Comparison of ENCODE assay signal across 11 mouse cellular contexts in genomic region chr8:79712676-79713075, GRCm38 (mm10). TPM values are rescaled to one million over a fixed set of nuclear protein-coding genes. Genes with fewer than 3 reads are reported as not detected.
DNase-seq lines count a peak whose midpoint lies in the region; ATAC-seq lines count a peak whose summit lies in the region.
"Had no signal": no experiment of that assay in that cellular context is flagged by ENCODE, and none has a peak within 500 bp of the region (broad histone marks: within the 10 kb centered on the region; RNA-seq: fewer than 3 reads in every experiment).

No protein-coding gene starts in this region.

- H3K9me3 ChIP-seq in liver, embryonic 11.5 days (ENCODE audit: control insufficient read depth, low read length): no peaks in the 10 kb centered on the region
- H3K9me3 ChIP-seq in embryonic facial prominence, embryonic 13.5 days: no peaks in the 10 kb centered on the region
- no peaks in the 10 kb centered on the region for H3K9me3 ChIP-seq in intestine, embryonic 15.5 days
- no peaks in the 10 kb centered on the region for H3K9me3 ChIP-seq in midbrain, embryonic 16.5 days (replicated peaks; ENCODE audit: control insufficient read depth, low read length, poor library complexity, severe bottlenecking)

- DNase-seq in liver, embryonic 11.5 days (ENCODE audit: low spot score): no peak
- DNase-seq in liver: no peak
- DNase-seq in spleen, postnatal 4 days (ENCODE audit: low spot score in 2 of 2): no peak
- no peak for DNase-seq in left cerebral cortex, postnatal 25 days (ENCODE audit: low spot score in 2 of 2)
- DNase-seq: cerebellum, adult 11-12 months; gastrocnemius, postnatal 10 days; right cerebral cortex, adult 18-20 months had no signal

- H3K9ac ChIP-seq in liver, embryonic 11.5 days (ENCODE audit: low read depth, low read length): no peak overlapping the region
- H3K9ac ChIP-seq in embryonic facial prominence, embryonic 13.5 days: no peak overlapping the region
- H3K9ac ChIP-seq in intestine, embryonic 15.5 days: no peak overlapping the region
- H3K9ac ChIP-seq in midbrain, embryonic 16.5 days (ENCODE audit: low read depth, low read length): no peak overlapping the region

- peak overlapping the region; percentile 31 for H3K4me3 ChIP-seq in liver, embryonic 11.5 days (ENCODE audit: low read depth, low read length)
- peak overlapping the region; percentile 92; the same call in 1 of the 2 replicates for H3K4me3 ChIP-seq in embryonic facial prominence, embryonic 13.5 days
- H3K4me3 ChIP-seq in intestine, embryonic 15.5 days (replicated peaks): no peak overlapping the region
- H3K4me3 ChIP-seq in midbrain, embryonic 16.5 days (ENCODE audit: low read depth, low read length): no peak overlapping the region

- H3K27ac ChIP-seq in liver, embryonic 11.5 days (ENCODE audit: low read depth, low read length): no peak overlapping the region
- no peak overlapping the region for H3K27ac ChIP-seq in embryonic facial prominence, embryonic 13.5 days
- no peak overlapping the region for H3K27ac ChIP-seq in intestine, embryonic 15.5 days
- no peak overlapping the region for H3K27ac ChIP-seq in midbrain, embryonic 16.5 days (ENCODE audit: low read length)

- WGBS in liver, embryonic 11.5 days: 55% methylated on average over 5 of the region's 6 CpGs
- WGBS in embryonic facial prominence, embryonic 13.5 days: 46% methylated on average over 6 of the region's 6 CpGs
- WGBS in intestine, embryonic 15.5 days: 37% methylated on average over 6 of the region's 6 CpGs
- WGBS in midbrain, embryonic 16.5 days: 64% methylated on average over 5 of the region's 6 CpGs

- peaks cover 3% of the 10 kb centered on the region; the same call in 1 of the 2 replicates for H3K36me3 ChIP-seq in liver, embryonic 11.5 days (ENCODE audit: control insufficient read depth, insufficient read depth, low read length)
- peaks cover 30% of the 10 kb centered on the region for H3K36me3 ChIP-seq in embryonic facial prominence, embryonic 13.5 days
- 0 out of 2 replicates have a peak, but pooled peaks cover 5% of the 10 kb centered on the region for H3K36me3 ChIP-seq in intestine, embryonic 15.5 days
- H3K36me3 ChIP-seq in midbrain, embryonic 16.5 days (ENCODE audit: control insufficient read depth, insufficient read depth, low read length): peaks cover 5% of the 10 kb centered on the region; the same call in 1 of the 2 replicates

- no peaks in the 10 kb centered on the region for H3K27me3 ChIP-seq in liver, embryonic 11.5 days (replicated peaks; ENCODE audit: control insufficient read depth, insufficient read depth, low read length)
- H3K27me3 ChIP-seq in embryonic facial prominence, embryonic 13.5 days: no peaks in the 10 kb centered on the region
- H3K27me3 ChIP-seq in intestine, embryonic 15.5 days (replicated peaks): no peaks in the 10 kb centered on the region
- no peaks in the 10 kb centered on the region for H3K27me3 ChIP-seq in midbrain, embryonic 16.5 days (ENCODE audit: control insufficient read depth, insufficient read depth, low read depth, low read length)

- intact Hi-C loops in left cerebral cortex, postnatal 25 days (cut with DNase I): loop anchor here (5.0 kb wide), 1 partner anchor 1025 kb away; the partner anchor contains the start of gene Smarca5

- H3K4me1 ChIP-seq in liver, embryonic 11.5 days (replicated peaks; ENCODE audit: control insufficient read depth, insufficient read depth, low read length): peaks cover 3% of the 10 kb centered on the region; the same call in 1 of the 2 replicates
- H3K4me1 ChIP-seq in embryonic facial prominence, embryonic 13.5 days: peaks cover 5% of the 10 kb centered on the region; the same call in 1 of the 2 replicates
- H3K4me1 ChIP-seq in intestine, embryonic 15.5 days (replicated peaks): 0 out of 2 replicates have a peak, but pooled peaks cover 3% of the 10 kb centered on the region
- peaks cover 15% of the 10 kb centered on the region for H3K4me1 ChIP-seq in midbrain, embryonic 16.5 days (ENCODE audit: control insufficient read depth, insufficient read depth, low read length)

- no peak for ATAC-seq in liver, embryonic 11.5 days (replicated peaks; ENCODE audit: low FRiP score)
- no peak for ATAC-seq in embryonic facial prominence, embryonic 13.5 days (ENCODE audit: insufficient number of reproducible peaks, insufficient read depth, low FRiP score, low TSS enrichment, low read depth)
- ATAC-seq in intestine, embryonic 15.5 days: no peak
- ATAC-seq in midbrain, embryonic 16.5 days: no peak
- no peak for ATAC-seq in frontal cortex, adult (ENCODE audit: low TSS enrichment)

- peak overlapping the region; percentile 70 for H3K4me2 ChIP-seq in liver, embryonic 11.5 days
- H3K4me2 ChIP-seq in embryonic facial prominence, embryonic 13.5 days: peak overlapping the region; percentile 82
- H3K4me2 ChIP-seq in intestine, embryonic 15.5 days (replicated peaks): peak overlapping the region; percentile 46
- H3K4me2 ChIP-seq in midbrain, embryonic 16.5 days (ENCODE audit: low read length): peak overlapping the region; percentile 47

RNA-seq across cellular contexts. Expression of gene Anapc10, which starts 1.1 kb away (rescaled TPM):
- polyA plus RNA-seq in liver, embryonic 11.5 days (2014; fragmentation: Nextera tagmentation; extraction: Ambion mirVana): 31.4 and 34.7 TPM in 2 replicates
- polyA plus RNA-seq in embryonic facial prominence, embryonic 13.5 days (2015; fragmentation: Nextera tagmentation; extraction: Ambion mirVana): 43.1 and 47.2 TPM in 2 replicates
- polyA plus RNA-seq in intestine, embryonic 15.5 days (2015; fragmentation: Nextera tagmentation; extraction: Ambion mirVana): 32.3 and 33.4 TPM in 2 replicates
- 32.2 and 35.5 TPM in 2 replicates for polyA plus RNA-seq in midbrain, embryonic 16.5 days (2015; fragmentation: Nextera tagmentation; extraction: Ambion mirVana)
- total RNA-seq in left cerebral cortex, postnatal 25 days (2021): 1 to 10 TPM; 9.1 TPM

RNA-seq across cellular contexts. Expression of gene Abce1, which starts 1.1 kb away (rescaled TPM):
- 182 and 202 TPM in 2 replicates for polyA plus RNA-seq in liver, embryonic 11.5 days (2014; fragmentation: Nextera tagmentation; extraction: Ambion mirVana)
- polyA plus RNA-seq in embryonic facial prominence, embryonic 13.5 days (2015; fragmentation: Nextera tagmentation; extraction: Ambion mirVana): 103 and 106 TPM in 2 replicates
- polyA plus RNA-seq in intestine, embryonic 15.5 days (2015; fragmentation: Nextera tagmentation; extraction: Ambion mirVana): 96.9 and 107 TPM in 2 replicates
- 81.3 and 86.2 TPM in 2 replicates for polyA plus RNA-seq in midbrain, embryonic 16.5 days (2015; fragmentation: Nextera tagmentation; extraction: Ambion mirVana)
- 10 to 100 TPM; 68.9 to 72.9 TPM for total RNA-seq in left cerebral cortex, postnatal 25 days (2021)

Comparison
In these comparisons a context has a peak if more than half of its experiments do, and no peak if none do; other contexts are left out.
1. H3K4me3 ChIP-seq: peak in liver, embryonic 11.5 days (single experiment) and embryonic facial prominence, embryonic 13.5 days (single experiment); none in intestine, embryonic 15.5 days (single experiment) and midbrain, embryonic 16.5 days (single experiment).
2. Peak in every context shown above with its lines, with median percentiles within 50 percentile points of each other: H3K4me2 ChIP-seq.